Mouse (Mus musculus): Measurements from ENCODE around the gene Prn.

The Prn gene

GRCm38 (mm10) chr2:131907311-131907710 is 2.4 kb upstream of the Prn start:
- DNase-seq, result no peak

DNA sequence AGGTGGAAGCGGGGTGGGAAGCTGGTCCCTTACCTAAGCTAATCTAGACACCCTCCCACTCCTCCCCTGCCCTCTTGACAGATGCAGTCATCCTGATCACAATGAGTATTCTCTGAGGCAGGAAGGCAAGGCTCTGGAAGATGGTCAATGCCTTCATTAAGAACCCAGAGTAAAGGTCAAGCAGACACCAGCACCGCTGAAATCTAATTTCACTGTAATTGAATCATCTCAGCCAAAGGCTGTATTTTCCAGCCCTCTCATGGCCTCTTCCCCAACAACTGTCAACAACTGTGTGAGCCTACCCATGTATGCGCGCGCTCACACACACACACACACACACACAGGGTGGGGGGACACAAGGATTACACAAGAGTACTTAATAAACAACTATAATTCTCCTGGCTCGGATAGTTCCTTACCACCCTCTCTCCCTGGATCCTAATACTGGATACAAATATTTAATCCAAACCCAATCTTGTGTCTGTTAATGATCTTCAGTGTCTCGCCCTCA is 1.4 kb upstream of the Prn start:
- no peak for DNase-seq

GRCm38 (mm10) chr2:131908906-131909305 is 851 bp upstream of the Prn start:
- DNase-seq, result no peak

- DNase-seq, result no peak
Measured at GRCm38 (mm10) chr2:131910847-131911246, 1.1 kb downstream of the Prn start.

DNA sequence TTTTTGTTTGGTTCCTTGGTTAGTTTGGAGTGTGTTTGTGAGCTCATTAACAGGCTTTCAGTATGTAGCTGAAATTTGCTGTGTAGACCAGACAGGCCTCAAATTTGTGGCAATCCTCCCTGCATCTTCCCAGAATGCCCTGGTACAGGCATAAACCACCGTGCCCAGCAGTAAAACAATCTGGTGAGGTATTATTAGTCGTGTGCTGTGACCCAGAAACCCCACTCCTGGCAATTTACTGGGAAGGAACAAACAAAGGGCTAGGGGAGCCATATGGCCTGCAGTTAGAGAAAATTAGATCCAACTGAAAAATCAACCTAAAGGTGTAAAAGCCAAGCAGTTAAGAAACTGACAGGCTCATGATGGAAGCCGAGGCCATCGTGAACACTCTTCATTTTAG is 1.6 kb downstream of the Prn start:
- DNase-seq, result no peak

DNA sequence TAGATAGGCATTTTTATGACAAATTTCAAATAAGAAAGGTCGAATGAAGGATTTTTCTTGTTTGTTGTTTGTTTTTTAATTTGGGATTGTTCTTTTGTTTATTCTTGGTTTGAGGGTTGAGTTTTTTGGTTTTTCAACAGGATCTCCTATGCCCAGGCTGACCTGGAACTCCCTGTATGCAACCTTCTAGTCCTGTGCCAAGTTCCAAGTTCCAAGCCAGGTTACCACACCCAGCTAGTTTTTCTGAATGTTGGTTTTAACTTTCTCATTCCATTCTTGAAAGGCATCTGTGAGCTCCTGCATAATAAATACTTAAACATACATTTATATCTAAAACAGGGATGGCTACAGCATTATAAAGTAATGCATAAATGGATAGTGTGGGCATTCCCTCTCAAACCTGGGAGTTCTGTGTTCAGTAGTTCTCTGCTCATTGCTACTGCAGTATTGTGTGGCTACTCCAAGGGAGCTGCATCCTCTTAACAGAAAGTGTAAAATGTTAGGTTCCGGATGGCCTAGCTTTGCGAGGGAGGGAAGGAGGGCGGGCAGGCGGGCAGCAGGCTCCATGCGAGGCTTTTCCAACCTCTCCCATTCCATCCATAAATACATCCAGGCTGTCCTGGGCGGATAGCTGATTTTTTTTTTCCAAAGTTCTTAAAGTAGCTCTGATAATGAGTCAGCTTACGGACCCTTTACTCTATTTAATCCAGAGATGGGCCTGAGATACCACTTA is 2.9 kb downstream of the Prn start:
- no peak for DNase-seq

GRCm38 (mm10) chr2:131932275-131932902 is 22.6 kb downstream of the Prn start:
- no peak for DNase-seq

GRCm38 (mm10) chr2:131933013-131933412 is 23.3 kb downstream of the Prn start:
- no peak for DNase-seq

GRCm38 (mm10) chr2:131933598-131933997 is 23.8 kb downstream of the Prn start:
- DNase-seq, result no peak

DNA sequence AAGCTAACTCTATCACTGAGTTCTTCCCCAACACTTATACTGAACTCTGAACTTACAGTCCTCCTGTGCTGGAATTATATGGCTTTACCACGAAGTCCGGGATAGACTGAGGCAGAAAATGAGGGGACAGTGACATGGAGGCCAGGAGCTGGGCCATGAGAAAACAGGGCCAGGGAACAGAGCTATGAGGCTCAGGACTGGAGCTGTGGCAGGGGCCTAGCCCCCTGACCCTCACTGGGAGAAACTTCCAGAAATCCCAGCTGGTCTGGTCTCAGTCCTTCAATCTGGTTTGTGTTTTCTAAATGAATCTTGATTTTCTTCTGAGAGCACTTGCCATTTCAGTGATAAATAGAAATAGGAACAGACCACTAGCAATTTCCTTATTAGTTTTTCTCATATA is 24.5 kb downstream of the Prn start:
- DNase-seq, result no peak

DNA sequence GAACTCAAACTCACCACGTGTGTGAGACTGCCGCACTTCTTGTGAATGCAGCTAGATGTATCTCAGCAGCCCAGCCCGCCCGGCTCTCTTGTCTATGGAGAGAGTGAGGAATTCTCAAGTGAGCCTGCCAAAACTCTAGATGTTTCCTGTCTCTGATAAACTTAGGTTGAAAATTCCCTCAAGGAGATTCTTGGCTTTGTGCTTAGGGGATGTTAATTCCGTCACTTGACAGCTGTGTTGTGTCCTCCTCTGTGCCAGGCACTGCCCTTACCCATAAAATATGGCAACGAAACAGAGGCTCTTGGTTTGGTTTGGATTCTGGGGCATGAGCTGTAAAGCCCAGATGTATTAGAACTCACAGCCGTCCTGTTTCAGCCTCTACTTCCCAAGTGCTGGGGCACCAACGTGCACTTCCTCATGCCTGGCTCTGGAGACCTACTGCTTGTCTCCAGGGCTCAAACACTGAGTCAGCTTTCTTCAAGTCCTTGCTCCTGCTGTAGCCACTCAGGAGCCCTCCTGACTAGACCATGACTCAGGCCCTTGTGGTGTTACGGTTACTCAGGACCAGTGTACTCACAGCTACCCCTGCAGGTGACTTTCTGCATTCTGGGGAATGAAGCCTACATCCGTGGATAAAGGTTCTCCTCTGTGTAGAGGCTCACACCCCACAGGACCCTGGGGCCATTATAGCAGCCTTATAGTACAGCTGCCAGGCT is 25.8 kb downstream of the Prn start:
- DNase-seq, result peak; percentile 74 to 80

DNA sequence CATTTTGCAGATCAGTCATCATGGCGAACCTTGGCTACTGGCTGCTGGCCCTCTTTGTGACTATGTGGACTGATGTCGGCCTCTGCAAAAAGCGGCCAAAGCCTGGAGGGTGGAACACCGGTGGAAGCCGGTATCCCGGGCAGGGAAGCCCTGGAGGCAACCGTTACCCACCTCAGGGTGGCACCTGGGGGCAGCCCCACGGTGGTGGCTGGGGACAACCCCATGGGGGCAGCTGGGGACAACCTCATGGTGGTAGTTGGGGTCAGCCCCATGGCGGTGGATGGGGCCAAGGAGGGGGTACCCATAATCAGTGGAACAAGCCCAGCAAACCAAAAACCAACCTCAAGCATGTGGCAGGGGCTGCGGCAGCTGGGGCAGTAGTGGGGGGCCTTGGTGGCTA is 26.7 kb downstream of the Prn start:
- DNase-seq, result no peak

DNA sequence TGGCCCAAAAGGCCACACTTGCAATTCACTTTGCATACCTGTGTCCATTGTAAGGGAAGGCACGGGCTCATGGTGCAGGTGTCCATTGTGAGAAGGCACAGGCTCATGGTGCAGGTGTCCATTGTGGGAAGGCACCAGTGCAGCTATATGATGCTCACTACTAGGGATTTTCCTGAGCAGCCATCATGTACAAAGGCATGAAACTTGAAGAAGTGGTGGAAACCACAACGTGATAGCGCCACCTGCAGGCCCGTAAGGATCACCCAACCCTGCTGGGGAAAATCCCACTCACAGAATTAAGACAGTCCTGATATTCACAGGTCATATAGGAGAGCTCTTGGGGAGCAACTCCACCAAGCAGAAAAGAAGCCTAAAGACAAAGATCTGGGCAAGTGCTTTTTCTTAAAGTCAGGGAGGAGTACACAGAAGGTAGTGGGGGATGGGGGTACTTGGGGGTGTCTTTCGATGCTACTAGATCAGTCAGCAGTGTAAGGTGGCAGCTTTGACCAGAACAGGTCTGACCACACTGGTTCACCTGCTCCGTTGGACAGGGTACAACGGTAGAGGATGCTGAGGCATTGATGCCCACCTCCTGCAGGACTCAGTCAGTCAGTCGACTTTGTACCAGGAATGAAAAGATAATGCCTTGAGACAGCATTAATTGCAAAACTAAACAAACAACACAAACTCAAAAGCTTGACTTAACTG is 29.8 kb downstream of the Prn start:
- DNase-seq, result peak; percentile 32 to 35

DNA sequence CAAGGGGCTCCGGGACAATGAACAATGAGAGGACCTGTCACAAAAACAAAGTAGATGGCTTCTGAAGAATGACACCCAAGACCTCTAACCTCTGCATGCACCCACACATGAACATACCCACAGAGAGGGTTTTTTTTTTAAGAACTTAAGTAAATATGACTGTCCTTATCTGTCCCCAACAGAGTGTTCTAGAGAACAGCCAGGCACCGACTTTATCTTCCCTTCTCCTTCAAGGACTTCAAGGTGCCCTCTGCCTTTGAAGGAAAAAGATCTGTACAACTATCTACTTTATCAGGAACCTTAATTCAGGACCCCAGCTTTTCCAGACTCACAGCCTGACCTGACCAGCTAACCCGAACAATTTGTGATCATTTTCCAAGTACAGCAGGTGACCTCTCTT is 30.7 kb downstream of the Prn start:
- no peak for DNase-seq

GRCm38 (mm10) chr2:131941501-131941900 is 31.7 kb downstream of the Prn start:
- no peak for DNase-seq

GRCm38 (mm10) chr2:131944370-131944769 is 34.6 kb downstream of the Prn start:
- DNase-seq, result no peak

GRCm38 (mm10) chr2:131945225-131945624 is 35.5 kb downstream of the Prn start:
- no peak for DNase-seq

- DNase-seq, result no peak
Measured at GRCm38 (mm10) chr2:131945765-131946164, 36.0 kb downstream of the Prn start.

GRCm38 (mm10) chr2:131946351-131946750 is 36.6 kb downstream of the Prn start:
- DNase-seq, result no peak

DNA sequence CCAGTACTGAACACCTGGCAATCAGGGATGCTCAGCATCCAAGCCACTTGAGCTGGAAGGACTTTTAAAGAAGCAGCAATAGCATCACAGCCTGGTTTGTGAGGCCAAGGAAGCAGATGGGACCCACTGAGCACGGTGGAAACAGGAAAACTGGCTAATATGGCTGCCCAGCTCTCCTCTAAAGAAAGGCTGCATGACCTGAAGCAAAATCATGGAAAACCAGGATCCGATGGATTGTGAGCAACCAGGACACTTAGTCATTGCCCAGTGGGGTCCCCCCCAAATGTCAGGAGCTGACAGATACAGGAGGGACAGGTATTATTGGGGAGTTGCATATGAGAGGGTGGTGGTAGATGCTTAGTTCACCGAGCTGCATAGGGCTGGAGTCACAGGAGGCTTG is 38.4 kb downstream of the Prn start:
- DNase-seq, result no peak

DNA sequence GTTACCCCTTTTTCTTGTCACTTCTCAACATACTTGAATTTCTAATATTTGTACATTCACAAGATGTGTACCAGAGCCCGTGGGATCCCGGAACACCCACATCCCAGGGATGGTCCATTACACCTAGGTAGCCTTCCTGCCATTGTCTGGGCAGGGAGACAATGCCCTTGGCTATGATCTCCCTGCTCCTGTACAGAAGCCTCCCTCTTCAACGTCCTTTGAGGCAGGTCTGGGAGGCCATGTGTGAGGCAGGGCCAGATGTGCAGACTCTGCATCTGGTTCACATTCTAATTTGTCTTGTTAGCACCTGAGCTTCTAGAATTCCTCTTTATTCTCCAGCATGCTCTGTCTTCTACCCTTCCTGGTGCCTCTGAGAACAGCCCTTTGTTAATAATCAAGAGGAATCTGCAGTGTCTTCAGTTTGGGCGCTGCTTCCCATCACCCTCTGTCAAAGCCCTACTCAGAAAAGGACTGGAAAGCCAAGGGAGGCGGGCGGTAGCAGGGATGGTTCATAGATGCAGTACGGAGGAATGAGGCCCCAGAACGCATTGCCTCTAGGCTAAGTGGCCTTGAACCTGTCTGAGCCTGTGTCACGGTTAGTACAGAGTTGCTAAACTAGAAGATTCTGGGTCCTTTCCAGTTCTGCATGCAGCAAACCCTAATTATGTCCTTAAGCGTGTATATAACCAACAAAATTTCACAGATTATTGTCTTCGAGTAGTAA is 39.3 kb downstream of the Prn start:
- DNase-seq, result no peak

DNA sequence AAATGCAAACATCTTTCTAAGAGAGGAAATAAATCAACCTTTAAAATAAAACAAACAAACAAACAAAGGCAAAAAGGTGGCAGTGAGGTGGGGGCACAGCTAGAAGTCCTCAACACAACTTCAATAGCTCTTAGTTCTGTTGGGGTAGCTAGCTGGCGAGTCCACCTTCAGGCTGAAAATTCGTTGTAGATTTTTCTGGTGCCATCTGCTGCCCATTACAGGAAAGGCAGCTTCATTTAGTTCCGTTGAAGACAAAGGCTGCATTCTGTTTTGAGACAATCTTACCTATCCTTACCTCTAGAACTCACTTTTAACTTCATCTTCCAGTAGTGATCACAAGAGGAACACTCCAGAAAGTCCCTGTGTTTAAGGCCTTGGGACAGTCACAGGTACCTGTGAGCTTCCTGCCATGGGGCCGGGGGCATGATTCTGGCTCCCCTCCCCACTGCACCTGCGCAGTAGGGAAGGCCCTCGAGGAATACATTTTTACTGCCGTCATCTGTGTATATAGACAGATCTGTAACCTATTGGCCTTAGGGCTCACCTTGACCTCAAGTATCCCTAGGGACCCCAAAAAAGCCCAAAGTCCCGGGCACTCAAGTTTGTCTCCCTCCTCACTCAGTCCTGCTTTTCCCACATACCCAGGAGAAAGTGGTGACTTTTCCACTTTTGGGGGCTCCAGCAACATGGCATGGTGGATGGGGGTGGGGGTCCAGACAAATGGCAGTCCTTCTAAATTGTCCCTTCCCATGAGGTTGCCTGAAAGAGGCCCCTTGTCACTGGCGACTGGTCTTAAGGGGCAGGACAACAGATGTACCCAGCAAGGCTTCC is 40.2 kb downstream of the Prn start:
- no peak for DNase-seq

All from lung, adult 18-20 months (tissue).